Mouse (Mus musculus) midbrain, embryonic 14.5 days (tissue): ENCODE measurements around the gene Rbms3. TPM values are rescaled to one million over a fixed set of nuclear protein-coding genes. Genes with fewer than 3 reads are reported as not detected.

Experiments used
- ATAC-seq: fragments of 200-750 bp; cut with Nextera tagmentation; 2 replicates; pipeline ENCODE4 v1.8.0; 2017; ENCODE audit warnings: moderate number of reproducible peaks, moderate library complexity; ENCODE audit not compliant: low FRiP score, low TSS enrichment
- DNase-seq: peaks from one replicate; pipeline ENCODE4 v3.0.0-alpha.2; 2015
- H3K27ac ChIP-seq: fragments of 300-500 bp; sonication (generic); replicated peaks from 2 replicates; pipeline ENCODE4 v1.5.1; 2014; ENCODE audit warnings: mild to moderate bottlenecking, low read depth, low read length, moderate library complexity
- H3K27me3 ChIP-seq: fragments of 300-500 bp; sonication (generic); 2 replicates; pipeline ENCODE4 v1.6.1; 2014; ENCODE audit warnings: low read length, control low read depth, mixed read lengths; ENCODE audit not compliant: control insufficient read depth, insufficient read depth
- H3K36me3 ChIP-seq: fragments of 300-500 bp; sonication (generic); 2 replicates; pipeline ENCODE4 v1.6.1; 2014; ENCODE audit warnings: low read length, control low read depth; ENCODE audit not compliant: control insufficient read depth, insufficient read depth
- H3K4me1 ChIP-seq: fragments of 300-500 bp; sonication (generic); 2 replicates; pipeline ENCODE4 v1.6.1; 2014; ENCODE audit warnings: mild to moderate bottlenecking, antibody characterized with exemption, low read length, control low read depth; ENCODE audit not compliant: control insufficient read depth, insufficient read depth
- H3K4me2 ChIP-seq: fragments of 300-500 bp; sonication (generic); 2 replicates; pipeline ENCODE4 v1.6.1; 2014; ENCODE audit warnings: mild to moderate bottlenecking, low read length, moderate library complexity
- H3K4me3 ChIP-seq: fragments of 300-500 bp; sonication (generic); replicated peaks from 2 replicates; pipeline ENCODE4 v1.5.1; 2014; ENCODE audit warnings: low read depth, low read length
- H3K9ac ChIP-seq: fragments of 300-500 bp; sonication (generic); replicated peaks from 2 replicates; pipeline ENCODE4 v1.6.1; 2014; ENCODE audit warnings: mild to moderate bottlenecking, low read length, moderate library complexity
- H3K9me3 ChIP-seq: fragments of 300-500 bp; sonication (generic); 2 replicates; pipeline ENCODE4 v1.6.1; 2016; ENCODE audit warnings: low read length, control low read depth, mixed read lengths; ENCODE audit not compliant: control insufficient read depth
- WGBS: fragments of 180-500 bp; shearing (Covaris S2); extraction: QIAGEN DNeasy Blood & Tissue Kit; methylation state at CpG from one replicate; pipeline ENCODE4 v1.1.7; 2014; 5-methylcytosine and 5-hydroxymethylcytosine counted together
- polyA plus RNA-seq: library from polyadenylated mRNA; unstranded; fragments of >200 nt; fragmentation: Nextera tagmentation; extraction: Ambion mirVana; gene quantifications from 2 replicates; pipeline ENCODE4 v1.2.1, GENCODE M21; 2014

Rbms3 gene
- polyA plus RNA-seq, 1 experiment from 2014 or later = 58.4 TPM

DNA sequence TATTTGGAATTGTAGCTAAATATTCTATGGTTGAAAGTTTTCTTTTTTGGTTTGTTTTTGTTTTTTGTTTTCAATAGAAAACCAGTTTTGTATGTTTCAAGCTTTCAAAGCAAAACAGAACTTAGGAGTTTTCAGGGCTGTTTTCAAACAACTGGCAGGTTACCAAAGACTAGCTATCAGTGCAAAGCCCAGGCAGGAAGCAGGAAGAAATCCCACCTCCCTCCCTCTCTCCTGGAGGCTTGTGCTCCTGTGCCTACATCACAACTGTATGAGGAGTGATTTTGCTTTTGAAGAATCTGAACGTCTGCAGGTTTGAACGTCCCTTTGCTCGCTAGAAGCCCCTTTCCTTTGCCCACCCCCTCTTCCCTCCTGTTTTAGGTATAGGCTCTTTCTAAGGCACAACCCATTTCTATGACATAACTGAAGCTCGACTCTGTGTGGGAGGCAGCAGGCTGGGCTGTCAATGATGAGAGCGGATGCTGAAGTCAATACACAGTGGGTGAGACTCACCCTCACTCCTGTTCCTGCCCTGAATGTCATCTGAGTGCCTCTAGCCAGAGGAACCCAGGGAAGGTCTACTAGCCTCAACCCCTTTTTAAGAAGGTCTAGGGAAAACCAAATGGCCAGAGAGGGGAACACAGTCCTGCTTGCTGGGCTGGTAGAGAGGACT lies 382.3 kb downstream of the Rbms3 start:
- Histone ChIP-seq H3K4me1 (peaks cover 13% of the 10 kb centered on the region), H3K27me3 (no peaks in the 10 kb centered on the region), H3K9me3 (no peaks in the 10 kb centered on the region), H3K4me3 (no peak overlapping the region), H3K36me3 (no peaks in the 10 kb centered on the region), H3K9ac (no peak overlapping the region), H3K27ac (no peak overlapping the region), H3K4me2 (no peak overlapping the region)
- 46% methylated on average over 5 of the region's 5 CpGs for WGBS
- ATAC-seq (no peak), DNase-seq (no peak)

DNA sequence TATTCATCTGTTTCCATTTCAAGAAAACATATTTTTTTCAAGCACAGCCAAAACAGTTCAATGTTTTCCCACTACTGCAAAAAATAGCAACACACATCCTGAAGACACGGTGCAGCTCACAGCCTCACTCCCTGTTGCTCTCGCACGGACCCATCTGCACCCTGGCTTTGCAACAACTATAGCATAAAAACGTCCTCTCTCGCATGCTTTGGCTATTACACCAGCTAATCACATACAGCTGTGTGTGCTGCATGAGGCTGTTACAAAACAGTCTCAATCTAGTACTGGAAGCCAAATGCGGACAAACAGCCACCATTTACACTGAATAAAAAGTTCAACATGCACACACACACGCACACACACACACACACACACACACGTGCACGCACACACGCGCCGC lies 383.5 kb downstream of the Rbms3 start:
- H3K36me3 ChIP-seq = no peaks in the 10 kb centered on the region
- no peak overlapping the region for H3K4me3 ChIP-seq
- DNase-seq = no peak
- no peaks in the 10 kb centered on the region for H3K27me3 ChIP-seq
- no peak for ATAC-seq
- 85% methylated on average over 12 of the region's 12 CpGs for WGBS
- H3K9ac ChIP-seq = no peak overlapping the region
- no peak overlapping the region for H3K27ac ChIP-seq
- no peak overlapping the region for H3K4me2 ChIP-seq
- peaks cover 11% of the 10 kb centered on the region for H3K4me1 ChIP-seq
- H3K9me3 ChIP-seq = no peaks in the 10 kb centered on the region

DNA sequence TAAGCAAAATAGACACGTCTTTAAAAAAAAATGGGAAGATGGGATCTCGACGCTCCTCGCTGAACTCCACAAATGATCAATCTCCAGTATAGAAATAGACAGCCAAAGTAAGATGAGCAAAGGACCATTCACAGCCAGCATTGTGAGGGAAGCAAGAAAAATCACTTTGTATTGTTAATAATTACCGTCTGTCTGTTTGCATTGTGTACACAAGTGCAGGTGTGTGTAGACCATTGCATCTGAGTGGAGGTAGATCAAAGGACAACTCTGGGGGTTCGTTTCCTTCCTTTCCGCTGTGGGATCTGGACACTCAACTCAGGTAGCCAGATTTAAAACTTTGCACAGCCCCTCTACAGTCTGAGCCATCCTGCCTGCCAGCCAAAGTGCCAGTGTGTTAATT lies 386.3 kb downstream of the Rbms3 start:
- Histone ChIP-seq H3K36me3 (no peaks in the 10 kb centered on the region), H3K9me3 (no peaks in the 10 kb centered on the region), H3K9ac (no peak overlapping the region), H3K27ac (no peak overlapping the region), H3K27me3 (no peaks in the 10 kb centered on the region), H3K4me2 (no peak overlapping the region), H3K4me3 (no peak overlapping the region), H3K4me1 (no peaks in the 10 kb centered on the region)
- ATAC-seq (no peak), DNase-seq (no peak)
- WGBS = 94% methylated on average over 7 of the region's 7 CpGs

DNA sequence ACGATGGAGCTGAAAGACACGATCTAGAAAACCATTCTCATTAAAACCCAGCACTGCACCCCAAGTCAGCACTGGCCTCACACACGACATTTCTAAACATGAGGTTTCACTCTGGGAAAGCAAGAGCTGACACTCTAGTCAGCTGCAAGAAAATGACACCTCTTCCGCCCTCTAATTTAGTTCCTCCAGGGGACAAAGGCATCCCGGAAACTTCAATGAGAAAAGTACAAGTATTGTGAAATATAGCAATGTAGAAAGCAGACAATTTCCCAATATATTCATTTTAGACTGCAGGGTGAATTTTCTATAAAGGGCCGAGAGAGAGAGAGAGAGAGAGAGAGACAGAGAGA lies 395.0 kb downstream of the Rbms3 start:
- 80% methylated on average over 6 of the region's 6 CpGs for WGBS
- Histone ChIP-seq H3K9ac (no peak overlapping the region), H3K36me3 (no peaks in the 10 kb centered on the region), H3K4me1 (no peaks in the 10 kb centered on the region), H3K4me3 (no peak overlapping the region), H3K27me3 (no peaks in the 10 kb centered on the region), H3K9me3 (no peaks in the 10 kb centered on the region), H3K27ac (no peak overlapping the region), H3K4me2 (no peak overlapping the region)
- ATAC-seq (no peak), DNase-seq (no peak)

DNA sequence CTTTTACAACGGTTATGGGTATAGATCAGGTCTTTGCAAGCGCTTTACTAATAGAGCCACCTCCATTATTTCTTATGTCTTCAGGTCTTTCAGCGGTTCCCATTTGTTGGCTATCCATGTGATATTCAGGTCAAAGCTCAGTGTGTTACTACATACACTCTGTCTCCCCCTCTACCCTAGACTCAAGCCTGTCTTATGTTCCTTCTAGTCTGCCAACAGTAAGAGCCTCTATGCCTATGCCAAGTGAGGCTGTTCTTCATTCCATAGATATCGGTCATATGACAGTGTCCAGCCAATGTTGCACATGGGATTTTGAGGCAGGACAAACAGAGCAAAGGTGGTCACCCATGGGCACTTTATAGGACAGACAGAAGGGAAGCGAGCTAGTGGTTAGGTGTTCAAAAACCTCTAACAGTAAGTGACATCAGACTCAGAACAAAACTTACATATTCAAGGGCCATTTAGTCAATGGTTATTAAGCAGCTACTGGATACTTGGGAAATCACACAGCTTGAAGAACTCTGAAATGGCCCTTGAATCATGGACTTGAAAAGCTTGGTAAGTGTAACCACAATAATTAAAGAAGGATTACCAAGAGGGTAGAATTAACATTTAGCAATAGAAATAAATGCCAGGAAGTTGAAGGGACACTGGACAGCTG lies 395.5 kb downstream of the Rbms3 start:
- Histone ChIP-seq H3K9me3 (no peaks in the 10 kb centered on the region), H3K4me3 (no peak overlapping the region), H3K9ac (no peak overlapping the region), H3K27ac (no peak overlapping the region), H3K36me3 (no peaks in the 10 kb centered on the region), H3K4me1 (no peaks in the 10 kb centered on the region), H3K27me3 (no peaks in the 10 kb centered on the region), H3K4me2 (no peak overlapping the region)
- no peak for ATAC-seq
- no peak for DNase-seq
- WGBS = 93% methylated on average over 5 of the region's 5 CpGs

DNA sequence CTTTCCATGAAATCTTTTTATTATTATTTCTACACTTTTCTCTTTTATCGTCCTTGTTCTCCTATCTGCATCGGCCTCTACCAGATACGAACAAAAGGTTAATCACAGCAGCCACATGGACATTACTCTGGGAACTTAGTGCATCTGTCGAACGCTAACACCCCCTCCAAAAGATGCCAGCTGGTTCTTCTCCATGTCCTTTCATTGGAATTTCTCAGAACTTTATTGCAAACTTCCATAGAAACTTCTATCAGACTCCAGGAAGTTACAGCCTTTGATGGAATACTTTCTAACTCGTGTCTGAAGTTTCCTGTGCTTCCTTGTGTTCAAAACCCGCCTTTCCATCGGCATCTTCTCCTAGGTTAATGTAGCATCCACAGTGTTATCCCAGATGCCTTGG lies 407.0 kb downstream of the Rbms3 start:
- ATAC-seq (no peak), DNase-seq (no peak)
- no peaks in the 10 kb centered on the region for H3K27me3 ChIP-seq
- WGBS = 92% methylated on average over 8 of the region's 8 CpGs
- no peak overlapping the region for H3K4me3 ChIP-seq
- H3K9ac ChIP-seq = no peak overlapping the region
- H3K27ac ChIP-seq = no peak overlapping the region
- no peaks in the 10 kb centered on the region for H3K36me3 ChIP-seq
- H3K4me1 ChIP-seq = no peaks in the 10 kb centered on the region
- H3K9me3 ChIP-seq = no peaks in the 10 kb centered on the region
- no peak overlapping the region for H3K4me2 ChIP-seq

DNA sequence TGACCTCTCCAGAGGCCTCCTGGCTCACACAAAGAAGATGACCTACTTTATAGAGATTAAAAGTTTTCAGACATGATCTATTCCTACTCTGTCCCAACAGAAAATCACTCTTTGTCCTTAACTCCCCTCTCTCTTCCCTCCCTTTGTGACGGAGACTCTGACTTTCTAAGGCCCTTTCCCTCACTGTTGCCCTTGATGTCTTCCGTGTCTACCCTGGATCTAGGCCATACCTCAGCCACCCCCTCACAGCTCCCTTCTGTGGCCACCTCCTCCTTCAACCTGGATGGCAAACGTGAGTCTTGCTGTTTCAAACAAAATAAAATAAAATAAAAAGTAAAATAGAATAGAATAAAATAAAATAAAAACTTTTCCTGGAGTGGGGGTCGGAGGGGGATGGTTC lies 408.2 kb downstream of the Rbms3 start:
- Histone ChIP-seq H3K4me3 (no peak overlapping the region), H3K4me1 (no peaks in the 10 kb centered on the region), H3K9me3 (no peaks in the 10 kb centered on the region), H3K27ac (no peak overlapping the region), H3K4me2 (no peak overlapping the region), H3K27me3 (no peaks in the 10 kb centered on the region), H3K36me3 (no peaks in the 10 kb centered on the region), H3K9ac (no peak overlapping the region)
- ATAC-seq = no peak
- no peak for DNase-seq
- 73% methylated on average over 4 of the region's 4 CpGs for WGBS

DNA sequence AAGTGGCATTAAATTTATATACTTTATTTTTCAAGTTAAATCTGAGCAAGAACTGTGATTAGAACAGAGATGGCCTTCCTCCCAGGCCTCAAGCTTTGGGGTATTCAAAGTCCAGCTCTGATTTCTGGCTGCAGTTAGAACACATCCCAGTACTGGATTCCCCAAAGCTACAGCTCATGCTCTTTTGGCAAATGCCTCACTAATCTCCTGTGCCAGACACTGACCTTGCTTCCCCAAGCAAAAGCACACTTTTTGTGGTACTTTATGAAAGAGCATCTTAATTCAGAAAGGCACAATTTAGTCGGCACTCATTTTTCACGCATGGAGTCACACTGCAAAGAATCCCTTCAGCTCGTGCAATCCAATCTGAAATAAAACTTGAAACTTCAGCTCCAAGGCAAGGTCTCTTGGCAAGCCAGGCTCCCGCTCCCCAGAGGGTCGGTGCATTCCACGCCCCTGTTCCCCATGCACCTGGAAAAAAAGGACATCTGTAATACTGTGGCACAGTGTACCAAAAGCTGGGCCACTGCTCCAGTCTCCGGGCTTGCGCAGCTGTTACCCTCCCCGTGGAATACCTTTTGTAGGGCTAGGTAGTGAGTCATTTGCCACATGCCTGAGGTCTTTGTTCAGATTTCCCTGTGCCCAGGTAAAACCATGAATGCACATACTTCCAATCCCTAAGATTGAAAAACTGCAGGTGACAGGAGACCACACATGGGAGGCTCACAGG lies 413.5 kb downstream of the Rbms3 start:
- Histone ChIP-seq H3K36me3 (no peaks in the 10 kb centered on the region), H3K4me1 (no peaks in the 10 kb centered on the region), H3K9ac (no peak overlapping the region), H3K4me2 (no peak overlapping the region), H3K27ac (no peak overlapping the region), H3K9me3 (no peaks in the 10 kb centered on the region), H3K4me3 (no peak overlapping the region), H3K27me3 (no peaks in the 10 kb centered on the region)
- 67% methylated on average over 9 of the region's 9 CpGs for WGBS
- no peak for DNase-seq
- no peak for ATAC-seq

DNA sequence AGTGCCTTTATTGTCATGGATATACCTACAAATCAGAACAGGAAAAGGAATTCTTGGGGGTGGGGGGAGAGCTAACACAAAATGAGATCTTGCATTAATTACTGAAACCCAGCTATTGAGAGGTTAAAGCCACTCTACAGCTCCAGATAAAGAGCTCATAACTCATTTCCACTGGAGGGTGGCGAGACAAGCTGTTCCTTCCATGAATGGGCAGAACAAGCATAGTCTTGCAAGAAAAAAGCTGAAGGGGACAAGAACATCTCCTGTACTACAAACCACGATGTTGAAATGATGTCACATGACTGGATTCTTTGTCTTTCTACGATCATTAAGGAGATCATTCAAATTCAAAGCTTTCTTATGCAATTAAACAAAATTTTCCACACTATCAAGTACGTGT lies 417.7 kb downstream of the Rbms3 start:
- no peaks in the 10 kb centered on the region for H3K9me3 ChIP-seq
- WGBS = 75% methylated on average over 4 of the region's 4 CpGs
- DNase-seq = no peak
- no peak for ATAC-seq
- no peak overlapping the region for H3K27ac ChIP-seq
- H3K36me3 ChIP-seq = no peaks in the 10 kb centered on the region
- no peaks in the 10 kb centered on the region for H3K4me1 ChIP-seq
- no peak overlapping the region for H3K9ac ChIP-seq
- H3K4me2 ChIP-seq = no peak overlapping the region
- no peaks in the 10 kb centered on the region for H3K27me3 ChIP-seq
- no peak overlapping the region for H3K4me3 ChIP-seq
